Mouse (Mus musculus) spleen, adult 12 weeks (tissue): ENCODE results near the gene Hmgb3.

Experiments used
- DNase-seq: peaks from one replicate; pipeline ENCODE4 v3.0.0; 2022; ENCODE audit warnings: low spot score

Gene Hmgb3

DNA sequence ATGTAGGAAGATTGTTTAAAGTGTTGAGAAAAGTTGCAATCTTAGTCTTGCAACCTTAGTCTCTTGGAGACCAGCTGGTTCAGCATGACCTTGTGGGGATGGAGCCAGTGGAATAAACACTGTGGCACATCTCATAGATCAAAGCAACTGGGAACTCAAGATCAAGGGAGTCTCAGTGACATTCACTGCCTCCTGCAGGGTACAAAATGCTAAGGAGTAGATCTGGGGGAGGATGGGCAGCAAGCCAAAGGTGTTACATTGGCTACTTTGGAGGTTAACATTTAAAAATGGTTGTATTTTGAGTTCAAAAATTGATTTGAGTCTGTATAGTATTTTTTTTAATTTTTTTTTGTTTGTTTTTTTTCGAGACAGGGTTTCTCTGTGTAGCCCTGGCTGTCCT, 33.5 kb downstream of the Hmgb3 start:
- DNase-seq, result no peak

DNA sequence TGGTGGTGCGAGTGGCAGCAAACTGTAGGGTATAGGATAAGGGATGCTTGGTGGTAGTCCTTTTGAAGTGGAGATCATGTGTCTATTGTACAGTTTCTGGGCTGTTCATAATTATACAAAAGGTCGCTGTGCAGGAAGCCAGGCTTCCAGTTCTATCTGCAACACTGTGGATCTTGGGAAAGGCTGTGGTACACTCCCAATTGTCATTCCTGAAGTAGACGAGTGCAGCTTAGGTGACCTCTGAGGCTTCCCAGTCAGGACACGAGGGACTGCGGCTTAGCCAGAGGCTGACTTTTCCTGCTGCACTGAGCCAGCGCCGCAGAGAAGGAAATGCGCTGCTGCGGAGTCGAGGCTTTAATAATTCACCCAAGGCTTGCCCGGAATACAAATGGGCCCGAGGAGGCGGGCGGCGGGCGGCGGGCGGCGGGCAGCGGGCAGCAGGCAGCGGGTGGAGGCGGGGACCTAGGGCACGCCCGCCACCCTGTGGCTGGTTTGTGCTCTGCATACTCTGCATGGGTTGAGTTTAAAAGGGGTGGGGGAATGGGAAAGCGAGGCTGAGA, 45.4 kb downstream of the Hmgb3 start:
- peak; percentile 25 for DNase-seq
